Mouse (Mus musculus) liver, embryonic 13.5 days (tissue): ENCODE measurements around the gene Miox. TPM values are rescaled to one million over a fixed set of nuclear protein-coding genes. Genes with fewer than 3 reads are reported as not detected.

Source experiments
- ATAC-seq: fragments of 200-750 bp; cut with Nextera tagmentation; 2 replicates; pipeline ENCODE4 v1.8.0; 2017; ENCODE audit warnings: low read depth, mild to moderate bottlenecking, moderate number of reproducible peaks, moderate library complexity
- DNase-seq: peaks from one replicate; pipeline ENCODE4 v3.0.0; 2022
- H3K27ac ChIP-seq: fragments of 300-500 bp; sonication (generic); 2 replicates; pipeline ENCODE4 v1.5.1; 2015; ENCODE audit warnings: moderate library complexity, mild to moderate bottlenecking, inconsistent platforms
- H3K27me3 ChIP-seq: fragments of 300-500 bp; sonication (generic); 2 replicates; pipeline ENCODE4 v1.6.1; 2015; ENCODE audit warnings: mild to moderate bottlenecking, inconsistent platforms
- H3K36me3 ChIP-seq: fragments of 300-500 bp; sonication (generic); 2 replicates; pipeline ENCODE4 v1.6.1; 2015; ENCODE audit warnings: mild to moderate bottlenecking, inconsistent platforms
- H3K4me1 ChIP-seq: fragments of 300-500 bp; sonication (generic); replicated peaks from 2 replicates; pipeline ENCODE4 v1.6.1; 2015; ENCODE audit warnings: inconsistent platforms
- H3K4me2 ChIP-seq: fragments of 300-500 bp; sonication (generic); 2 replicates; pipeline ENCODE4 v1.6.1; 2015; ENCODE audit warnings: inconsistent platforms, mild to moderate bottlenecking, moderate library complexity
- H3K4me3 ChIP-seq: fragments of 300-500 bp; sonication (generic); replicated peaks from 2 replicates; pipeline ENCODE4 v1.5.1; 2015; ENCODE audit warnings: mild to moderate bottlenecking, inconsistent platforms
- H3K9ac ChIP-seq: fragments of 300-500 bp; sonication (generic); 2 replicates; pipeline ENCODE4 v1.6.1; 2015; ENCODE audit warnings: mild to moderate bottlenecking, inconsistent platforms
- H3K9me3 ChIP-seq: fragments of 300-500 bp; sonication (generic); replicated peaks from 2 replicates; pipeline ENCODE4 v1.6.1; 2016; ENCODE audit warnings: inconsistent platforms
- WGBS: fragments of 180-500 bp; shearing (Covaris S2); methylation state at CpG from one replicate; pipeline ENCODE4 v1.1.7; 2015; ENCODE audit not compliant: insufficient replicate concordance; 5-methylcytosine and 5-hydroxymethylcytosine counted together
- microRNA-seq: library from miRNA; unstranded; fragments of <30 nt; microRNA quantifications from one replicate; pipeline ENCODE4, GENCODE M21; 2016
- polyA plus RNA-seq: library from polyadenylated mRNA; unstranded; fragments of >200 nt; fragmentation: Nextera tagmentation; extraction: Ambion mirVana; gene quantifications from 2 replicates; pipeline ENCODE4 v1.2.1, GENCODE M21; 2015

Miox gene
- polyA plus RNA-seq, 1 experiment from 2014 or later = 6.8 TPM

- Histone ChIP-seq H3K9me3 (no peaks in the 10 kb centered on the region), H3K27ac (no peak within 1 kb of the TSS), H3K27me3 (peaks cover 43% of the 10 kb centered on the region), H3K4me2 (peak within 1 kb of the TSS; percentile 69), H3K4me1 (peaks cover 36% of the 10 kb centered on the region), H3K4me3 (peak within 1 kb of the TSS; percentile 50), H3K36me3 (no peaks in the 10 kb centered on the region), H3K9ac (peak within 1 kb of the TSS; percentile 47)
- 2% methylated on average over 32 of the region's 33 CpGs for WGBS
- no peak; the same call in 1 of the 2 replicates for ATAC-seq
- DNase-seq = no peak
Measured at GRCm38 (mm10) chr15:89378831-89379401, 44.7 kb downstream of the Miox start, which contains the start of gene Odf3b. TSS of gene Odf3b (minus strand) at chr15:89379282.

GRCm38 (mm10) chr15:89379429-89379828 is 45.2 kb downstream of the Miox start:
- H3K27ac ChIP-seq = no peak overlapping the region
- ATAC-seq (peak; percentile 61), DNase-seq (no peak)
- H3K9me3 ChIP-seq = no peaks in the 10 kb centered on the region
- H3K4me1 ChIP-seq = peaks cover 31% of the 10 kb centered on the region
- H3K36me3 ChIP-seq = no peaks in the 10 kb centered on the region
- H3K4me2 ChIP-seq = peak overlapping the region; percentile 69
- H3K4me3 ChIP-seq = peak overlapping the region; percentile 50
- peak overlapping the region; percentile 47 for H3K9ac ChIP-seq
- peaks cover 43% of the 10 kb centered on the region for H3K27me3 ChIP-seq
- 5% methylated on average over 10 of the region's 10 CpGs for WGBS

- peaks cover 16% of the 10 kb centered on the region for H3K27me3 ChIP-seq
- no peaks in the 10 kb centered on the region for H3K9me3 ChIP-seq
- peaks cover 1% of the 10 kb centered on the region for H3K4me1 ChIP-seq
- 64% methylated on average over 7 of the region's 7 CpGs for WGBS
- H3K9ac ChIP-seq = no peak within 1 kb of the TSS
- no peak within 1 kb of the TSS for H3K4me2 ChIP-seq
- DNase-seq = no peak
- no peak for ATAC-seq
- H3K36me3 ChIP-seq = no peaks in the 10 kb centered on the region
- H3K4me3 ChIP-seq = no peak within 1 kb of the TSS
- H3K27ac ChIP-seq = no peak within 1 kb of the TSS
Measured at GRCm38 (mm10) chr15:89384617-89385016, 50.4 kb downstream of the Miox start, which contains the start of gene Klhdc7b. TSS of gene Klhdc7b (plus strand) at chr15:89384917.

Small RNA genes lying within 50 kb of the gene (microRNA-seq; reads per million reads assigned to microRNA genes)
- not detected for gene Mir6959

Other genes starting within 250 kb of the Miox start
- 6.4 and 7.1 TPM in 2 replicates for gene Selenoo, start 245.3 kb upstream of the Miox start, polyA plus RNA-seq
- 6.5 and 6.7 TPM in 2 replicates for gene Tubgcp6, start 211.3 kb upstream of the Miox start, polyA plus RNA-seq
- gene Hdac10, start 205.7 kb upstream of the Miox start, polyA plus RNA-seq = 10.2 TPM in 2 replicates
- 1.5 and 1.7 TPM in 2 replicates for gene Mapk12, start 193.7 kb upstream of the Miox start, polyA plus RNA-seq
- 0.76 and 0.78 TPM in 2 replicates for gene Mapk11, start 184.8 kb upstream of the Miox start, polyA plus RNA-seq
- 20.2 and 21.2 TPM in 2 replicates for gene Plxnb2, start 153.6 kb upstream of the Miox start, polyA plus RNA-seq
- 3.0 and 3.2 TPM in 2 replicates for gene Dennd6b, start 137.9 kb upstream of the Miox start, polyA plus RNA-seq
- 16.2 and 17.1 TPM in 2 replicates for gene Ppp6r2, start 122.8 kb upstream of the Miox start, polyA plus RNA-seq
- gene Sbf1, start 19.1 kb upstream of the Miox start, polyA plus RNA-seq = 18.8 and 21.7 TPM in 2 replicates
- gene Adm2, start 11.7 kb upstream of the Miox start, polyA plus RNA-seq = 1.4 and 2.4 TPM in 2 replicates
- 26.1 and 30.2 TPM in 2 replicates for gene Lmf2, start 21.3 kb downstream of the Miox start, polyA plus RNA-seq
- 114 and 131 TPM in 2 replicates for gene Ncaph2, start 21.3 kb downstream of the Miox start, polyA plus RNA-seq
- 4.1 and 4.5 TPM in 2 replicates for gene Sco2, start 39.4 kb downstream of the Miox start, polyA plus RNA-seq
- 0.58 and 0.62 TPM in 2 replicates for gene Tymp, start 42.6 kb downstream of the Miox start, polyA plus RNA-seq
- gene Odf3b, start 44.9 kb downstream of the Miox start, polyA plus RNA-seq = 0.56 and 0.59 TPM in 2 replicates
- gene Klhdc7b, start 50.5 kb downstream of the Miox start, polyA plus RNA-seq = not detected in 2 replicates
- not detected in 2 replicates for gene Syce3, start 76.1 kb downstream of the Miox start, polyA plus RNA-seq
- gene Cpt1b, start 91.5 kb downstream of the Miox start, polyA plus RNA-seq = 1.9 and 2.5 TPM in 2 replicates
- gene C730034F03Rik, start 95.2 kb downstream of the Miox start, polyA plus RNA-seq = 1.1 and 1.5 TPM in 2 replicates
- gene Gm44502, start 95.3 kb downstream of the Miox start, polyA plus RNA-seq = 0.13 TPM in 1 of 2 replicates, not detected in the other
- 27.3 and 29.2 TPM in 2 replicates for gene Chkb, start 95.5 kb downstream of the Miox start, polyA plus RNA-seq
- 0.12 and 0.14 TPM in 2 replicates for gene Mapk8ip2, start 119.5 kb downstream of the Miox start, polyA plus RNA-seq
- 4.8 and 4.9 TPM in 2 replicates for gene Arsa, start 143.0 kb downstream of the Miox start, polyA plus RNA-seq
- gene Shank3, start 165.2 kb downstream of the Miox start, polyA plus RNA-seq = 0.23 and 0.43 TPM in 2 replicates
- 0.06 TPM in 1 of 2 replicates, not detected in the other for gene Acr, start 233.9 kb downstream of the Miox start, polyA plus RNA-seq